Mouse (Mus musculus) thymus, postnatal 4 days (tissue): ENCODE results near the gene Crabp1.

Source experiments
- DNase-seq: peaks from one replicate; pipeline ENCODE4 v3.0.0; 2021

Crabp1 gene

GRCm38 (mm10) chr9:54776451-54776982 is 12.0 kb downstream of the Crabp1 start:
- DNase-seq, result no peak

GRCm38 (mm10) chr9:54779280-54779679 is 14.7 kb downstream of the Crabp1 start:
- no peak for DNase-seq

GRCm38 (mm10) chr9:54782504-54782903 is 18.0 kb downstream of the Crabp1 start:
- no peak for DNase-seq

GRCm38 (mm10) chr9:54784003-54784402 is 19.5 kb downstream of the Crabp1 start:
- no peak for DNase-seq

GRCm38 (mm10) chr9:54785215-54785614 is 20.7 kb downstream of the Crabp1 start:
- DNase-seq, result no peak

GRCm38 (mm10) chr9:54786083-54786482 is 21.5 kb downstream of the Crabp1 start:
- DNase-seq, result no peak

- DNase-seq, result no peak
Measured at GRCm38 (mm10) chr9:54787760-54788159, 23.2 kb downstream of the Crabp1 start.

- no peak for DNase-seq
Measured at GRCm38 (mm10) chr9:54790271-54790670, 25.7 kb downstream of the Crabp1 start.

- DNase-seq, result no peak
Measured at GRCm38 (mm10) chr9:54801460-54801961, 37.0 kb downstream of the Crabp1 start.

- DNase-seq, result no peak
Measured at GRCm38 (mm10) chr9:54802749-54803679, 38.5 kb downstream of the Crabp1 start.

GRCm38 (mm10) chr9:54804351-54804750 is 39.8 kb downstream of the Crabp1 start:
- no peak for DNase-seq

- no peak for DNase-seq
Measured at GRCm38 (mm10) chr9:54807761-54808160, 43.2 kb downstream of the Crabp1 start.

GRCm38 (mm10) chr9:54809953-54810352 is 45.4 kb downstream of the Crabp1 start:
- DNase-seq, result no peak

- DNase-seq, result no peak
Measured at GRCm38 (mm10) chr9:54816508-54817201, 52.1 kb downstream of the Crabp1 start.

GRCm38 (mm10) chr9:54821442-54822100 is 57.0 kb downstream of the Crabp1 start:
- DNase-seq, result peak; percentile 38
